Mouse (Mus musculus) CH12.LX (cell line): ENCODE data around the gene Nab2. TPM values are rescaled to one million over a fixed set of nuclear protein-coding genes. Genes with fewer than 3 reads are reported as not detected.

Experiments
- DNase-seq: peaks from one replicate; pipeline ENCODE4 v3.0.0-alpha.2; 2013; ENCODE audit errors: extremely low read depth
- H3K27ac ChIP-seq: 2 replicates; pipeline ENCODE4 v1.5.1; 2012; ENCODE audit warnings: low read depth, mild to moderate bottlenecking, control low read depth, moderate library complexity; ENCODE audit not compliant: insufficient read depth
- H3K27me3 ChIP-seq: replicated peaks from 2 replicates; pipeline ENCODE3; 2012; ENCODE audit warnings: inconsistent platforms
- H3K36me3 ChIP-seq, 2 experiments: replicated peaks in 1 of 2; 2 replicates each; pipeline versions ENCODE3 to v1.6.1; 2012; ENCODE audit warnings: inconsistent platforms in 1 of 2, low read length in 1 of 2, mild to moderate bottlenecking in 1 of 2, mixed read lengths in 1 of 2, moderate library complexity in 1 of 2; ENCODE audit not compliant: control insufficient read depth in 1 of 2, insufficient read depth in 1 of 2
- H3K4me1 ChIP-seq, 2 experiments: 2 replicates each; pipeline ENCODE4 v1.6.1; 2012; ENCODE audit warnings: inconsistent platforms in 1 of 2, moderate library complexity in 1 of 2; ENCODE audit not compliant: insufficient read depth in 2 of 2, control insufficient read depth in 1 of 2
- H3K4me2 ChIP-seq: 2 replicates; pipeline ENCODE4 v1.6.1; 2012; ENCODE audit warnings: low read depth, mild to moderate bottlenecking, control low read depth; ENCODE audit not compliant: poor library complexity, insufficient read depth, severe bottlenecking
- H3K4me3 ChIP-seq, 3 experiments: fragments of 150-350 bp in 1 of 3; sonication (generic) in 1 of 3; replicated peaks in 1 of 3; 2 replicates each; pipeline versions ENCODE3 to v1.5.1; 2011 to 2012; ENCODE audit warnings: low read depth in 2 of 3, low read length in 2 of 3, mild to moderate bottlenecking in 2 of 3, moderate library complexity in 2 of 3, control low read depth in 1 of 3, improper control_type of control experiment in 1 of 3, inconsistent platforms in 1 of 3, mixed read lengths in 1 of 3; ENCODE audit not compliant: poor library complexity in 1 of 3
- H3K79me2 ChIP-seq: replicated peaks from 2 replicates; pipeline ENCODE4 v1.6.1; 2012; ENCODE audit warnings: mild to moderate bottlenecking, moderate library complexity; ENCODE audit not compliant: control insufficient read depth, poor library complexity, insufficient read depth, severe bottlenecking; ENCODE audit errors: extremely low read depth
- H3K9ac ChIP-seq: 2 replicates; pipeline ENCODE4 v1.6.1; 2012; ENCODE audit warnings: low read depth, mild to moderate bottlenecking, control low read depth, moderate library complexity; ENCODE audit not compliant: insufficient read depth
- H3K9me3 ChIP-seq: replicated peaks from 2 replicates; pipeline ENCODE3; 2012; ENCODE audit warnings: low read length, inconsistent platforms, mixed read lengths
- BHLHE40 ChIP-seq: IDR thresholded peaks from 2 replicates; pipeline ENCODE4 v1.6.1; 2011; ENCODE audit warnings: mild to moderate bottlenecking, low read depth, low read length, improper control_type of control experiment
- CHD1 ChIP-seq: IDR thresholded peaks from 2 replicates; pipeline ENCODE4 v1.6.1; 2012; ENCODE audit warnings: low read depth, low read length, improper control_type of control experiment, inconsistent platforms
- CHD2 ChIP-seq: IDR thresholded peaks from 2 replicates; pipeline ENCODE4 v1.6.1; 2011; ENCODE audit warnings: low read length, improper control_type of control experiment
- ELF1 ChIP-seq: IDR thresholded peaks from 2 replicates; pipeline ENCODE4 v1.6.1; 2014; ENCODE audit warnings: low read depth, mild to moderate bottlenecking, inconsistent platforms, low read length, improper control_type of control experiment
- HCFC1 ChIP-seq: IDR thresholded peaks from 2 replicates; pipeline ENCODE4 v1.6.1; 2012; ENCODE audit warnings: low read depth, mild to moderate bottlenecking, inconsistent platforms, low read length, improper control_type of control experiment
- IRF4 ChIP-seq: IDR thresholded peaks from 2 replicates; pipeline ENCODE4 v1.6.1; 2014; ENCODE audit warnings: low read depth, mild to moderate bottlenecking, inconsistent platforms, low read length, improper control_type of control experiment
- JUN ChIP-seq: IDR thresholded peaks from 2 replicates; pipeline ENCODE4 v1.6.1; 2011; ENCODE audit warnings: low read depth, mild to moderate bottlenecking, low read length, improper control_type of control experiment, moderate library complexity; ENCODE audit not compliant: insufficient read depth
- MAFK ChIP-seq: IDR thresholded peaks from 2 replicates; pipeline ENCODE4 v1.6.1; 2011; ENCODE audit warnings: low read length, improper control_type of control experiment; ENCODE audit not compliant: insufficient replicate concordance
- MAZ ChIP-seq: IDR thresholded peaks from 2 replicates; pipeline ENCODE4 v1.6.1; 2012; ENCODE audit warnings: low read depth, mild to moderate bottlenecking, inconsistent platforms, low read length, improper control_type of control experiment, moderate library complexity
- MEF2A ChIP-seq: IDR thresholded peaks from 2 replicates; pipeline ENCODE4 v1.6.1; 2014; ENCODE audit warnings: low read depth, mild to moderate bottlenecking, inconsistent platforms, low read length, improper control_type of control experiment, borderline replicate concordance
- MXI1 ChIP-seq: IDR thresholded peaks from 2 replicates; pipeline ENCODE4 v1.6.1; 2011; ENCODE audit warnings: mild to moderate bottlenecking, low read depth, low read length, improper control_type of control experiment
- MYC ChIP-seq: IDR thresholded peaks from 2 replicates; pipeline ENCODE4 v1.6.1; 2011; ENCODE audit warnings: low read depth, mild to moderate bottlenecking, improper control_type of control experiment, low read length
- NRF1 ChIP-seq: IDR thresholded peaks from 2 replicates; pipeline ENCODE4 v1.6.1; 2014; ENCODE audit warnings: low read depth, mild to moderate bottlenecking, inconsistent platforms, low read length, improper control_type of control experiment, moderate library complexity
- PAX5 ChIP-seq: IDR thresholded peaks from 2 replicates; pipeline ENCODE4 v1.6.1; 2012; ENCODE audit warnings: low read length, inconsistent platforms, mixed read lengths
- POLR2A ChIP-seq: IDR thresholded peaks from 2 replicates; pipeline ENCODE4 v1.6.1; 2011; ENCODE audit warnings: low read depth, mild to moderate bottlenecking, improper control_type of control experiment, low read length
- POLR2AphosphoS2 ChIP-seq: IDR thresholded peaks from 2 replicates; pipeline ENCODE4 v1.6.1; 2011; ENCODE audit warnings: low read depth, low read length, improper control_type of control experiment
- RAD21 ChIP-seq: IDR thresholded peaks from 2 replicates; pipeline ENCODE4 v1.6.1; 2011; ENCODE audit warnings: low read depth, mild to moderate bottlenecking, low read length, improper control_type of control experiment, moderate library complexity
- RCOR1 ChIP-seq: conservative IDR thresholded peaks from 2 replicates; pipeline ENCODE4 v1.6.1; 2012; ENCODE audit warnings: low read depth, mild to moderate bottlenecking, inconsistent platforms, low read length, improper control_type of control experiment
- SIN3A ChIP-seq: IDR thresholded peaks from 2 replicates; pipeline ENCODE4 v1.6.1; 2012; ENCODE audit warnings: low read length, improper control_type of control experiment, inconsistent platforms
- TBP ChIP-seq: conservative IDR thresholded peaks from 2 replicates; pipeline ENCODE4 v1.6.1; 2011; ENCODE audit warnings: low read depth, low read length, improper control_type of control experiment
- USF1 ChIP-seq: IDR thresholded peaks from 2 replicates; pipeline ENCODE4 v1.6.1; 2014; ENCODE audit warnings: low read depth, mild to moderate bottlenecking, inconsistent platforms, low read length, improper control_type of control experiment
- USF2 ChIP-seq: conservative IDR thresholded peaks from 2 replicates; pipeline ENCODE4 v1.6.1; 2011; ENCODE audit warnings: low read depth, low read length, improper control_type of control experiment
- ZKSCAN1 ChIP-seq: IDR thresholded peaks from 2 replicates; pipeline ENCODE4 v1.6.1; 2012; ENCODE audit warnings: low read depth, inconsistent platforms, low read length, improper control_type of control experiment, borderline replicate concordance
- ZMIZ1 ChIP-seq: IDR thresholded peaks from 2 replicates; pipeline ENCODE4 v1.6.1; 2012; ENCODE audit warnings: low read depth, mild to moderate bottlenecking, inconsistent platforms, low read length, improper control_type of control experiment
- dilution Hi-C: fragments of 300-500 bp; cut with MboI; formaldehyde crosslinking; loops from 2 replicates; pipeline ENCODE4 v1.14.3; 2020; ENCODE audit warnings: low sequenced_read_pairs; ENCODE audit not compliant: extremely low pct_unique_long_range_greater_than_20kb, extremely low pct_ligation_motif_present
- in situ Hi-C: fragments of 300-500 bp; cut with MboI; formaldehyde crosslinking; loops from 3 replicates; pipeline ENCODE4 v1.14.3; 2019; ENCODE audit warnings: low sequenced_read_pairs, low pct_ligation_motif_present, low pct_unique_long_range_greater_than_20kb, mixed read lengths
- polyA plus RNA-seq: library from polyadenylated mRNA; unstranded; fragments of >175 nt; gene quantifications from 2 replicates; pipeline ENCODE4 v1.2.1, GENCODE M21; 2012; ENCODE audit warnings: low read depth; ENCODE audit not compliant: insufficient read length
- total RNA-seq, 2 experiments: library from RNA; depleted of rRNA; stranded (reverse); fragments of 300-350 nt in 1 of 2; fragments of >200 nt in 1 of 2; gene quantifications; 2 replicates each; pipeline ENCODE4 v1.2.3; 2012 to 2014

Gene Nab2
- total and polyA plus RNA-seq, 3 experiments: 8.1 to 10.0 (median 9.2) TPM

DNA sequence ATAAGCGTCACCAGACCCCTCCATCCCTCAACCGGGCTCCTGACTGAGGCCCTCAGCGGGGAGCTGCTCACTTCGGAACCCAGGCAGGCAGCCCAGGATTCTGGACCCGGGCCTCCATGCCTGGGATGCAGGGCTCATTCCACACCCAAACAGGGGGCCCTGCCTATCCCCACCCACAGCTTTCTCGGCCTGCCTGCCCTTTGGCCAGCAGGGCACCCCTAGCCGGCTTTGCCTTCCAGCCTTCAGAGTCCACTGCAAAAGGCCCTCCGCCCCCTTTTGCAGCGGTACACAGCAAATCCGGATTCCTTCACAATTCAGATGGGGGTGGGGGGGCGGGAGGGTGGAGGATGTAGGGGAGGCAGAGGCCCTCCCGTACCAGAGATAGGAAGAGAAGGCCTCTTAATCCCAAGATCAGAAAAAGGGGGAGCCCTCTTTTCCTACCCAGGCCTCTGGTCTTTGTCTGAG is 48.4 kb downstream of the Nab2 start:
- dilution Hi-C loops (no loop called here), in situ Hi-C loops (no loop called here)
- H3K79me2 ChIP-seq: no peaks in the 10 kb centered on the region
- peaks cover 0 to 41% of the 10 kb centered on the region in 2 experiments; a peak in 2 of 4 replicates for H3K4me1 ChIP-seq
- peak overlapping the region; percentile 30 for H3K4me2 ChIP-seq
- no peak overlapping the region for H3K27ac ChIP-seq
- TF ChIP-seq POLR2A: no peak
- TF ChIP-seq HCFC1: no peak
- no peak for TF ChIP-seq MXI1
- no peak for TF ChIP-seq IRF4
- no peak for TF ChIP-seq MYC
- TF ChIP-seq MAFK: no peak
- no peak for TF ChIP-seq POLR2AphosphoS2
- TF ChIP-seq USF1: no peak
- no peak for TF ChIP-seq MEF2A
- no peak for TF ChIP-seq ZMIZ1
- no peak for TF ChIP-seq PAX5
- no peak for TF ChIP-seq CHD2
- TF ChIP-seq ZKSCAN1: no peak
- no peak for TF ChIP-seq NRF1
- peak overlapping the region in 2 of 3 experiments; percentile 43 to 54 for H3K4me3 ChIP-seq
- peaks cover 22% of the 10 kb centered on the region for H3K27me3 ChIP-seq
- H3K9ac ChIP-seq: 0 out of 2 replicates have a peak overlapping the region, but pooled peaks have one; percentile 33
- no peak for DNase-seq
- peaks cover 2% of the 10 kb centered on the region for H3K9me3 ChIP-seq
- no peaks in the 10 kb centered on the region for H3K36me3 ChIP-seq

DNA sequence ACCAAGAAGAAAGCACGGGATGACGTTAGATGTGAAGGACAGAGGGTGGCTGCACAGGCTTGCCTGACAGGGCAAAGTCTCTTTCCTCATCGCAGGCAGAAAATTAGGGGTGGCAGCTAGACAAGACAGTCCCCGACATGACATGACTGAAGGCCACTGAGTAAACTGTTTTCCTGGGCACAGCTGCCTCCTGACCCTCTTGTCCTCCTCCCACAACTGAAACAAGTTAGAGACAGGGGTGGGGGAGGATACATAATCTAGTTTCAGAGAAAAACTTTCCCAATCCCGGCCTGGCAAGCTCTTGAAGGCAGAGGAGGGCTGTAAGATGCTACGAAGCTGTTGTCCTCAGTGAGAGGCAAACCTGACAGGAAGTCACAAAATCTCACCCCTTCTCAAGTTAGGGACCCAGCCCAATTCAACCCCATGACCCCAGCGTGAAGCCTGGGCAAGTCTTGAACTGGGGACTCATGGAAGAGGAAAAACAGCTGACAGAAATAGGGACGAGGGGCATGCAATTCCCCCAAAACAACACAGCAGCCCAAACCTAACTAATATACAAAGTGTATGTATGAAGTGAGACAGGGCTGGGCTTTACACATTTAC is 49.1 kb downstream of the Nab2 start:
- no peak for DNase-seq

More for the DNA sequence above, 49.1 kb downstream of the Nab2 start:
- Histone ChIP-seq H3K9me3 (peaks cover 2% of the 10 kb centered on the region), H3K27ac (no peak overlapping the region), H3K27me3 (peaks cover 22% of the 10 kb centered on the region), H3K4me1 (peaks cover 0 to 48% of the 10 kb centered on the region in 2 experiments; a peak in 2 of 4 replicates), H3K4me3 (peak overlapping the region in 1 of 3 experiments; percentile 7), H3K9ac (no peak overlapping the region), H3K79me2 (no peaks in the 10 kb centered on the region), H3K4me2 (no peak overlapping the region), H3K36me3 (no peaks in the 10 kb centered on the region)
- in situ Hi-C loops: no loop called here
- no peak for TF ChIP-seq IRF4
- TF ChIP-seq JUN: no peak
- TF ChIP-seq USF2: no peak
- TF ChIP-seq CHD1: no peak
- no peak for TF ChIP-seq CHD2
- no peak for TF ChIP-seq ELF1
- no peak for TF ChIP-seq SIN3A
- TF ChIP-seq MAZ: no peak
- TF ChIP-seq RCOR1: no peak
- TF ChIP-seq RAD21: no peak
- TF ChIP-seq TBP: no peak
- no peak for TF ChIP-seq BHLHE40
- dilution Hi-C loops: no loop called here
